Mouse (Mus musculus) small intestine, adult 2 months (tissue): ENCODE results near the gene Lhfp. TPM values are rescaled to one million over a fixed set of nuclear protein-coding genes. Genes with fewer than 3 reads are reported as not detected.
"Not testable (repeated sequence)": the region's sequence is repeated elsewhere in the genome, so short reads cannot be mapped to it uniquely, and the experiment has no call there.

Source experiments
- H3K27ac ChIP-seq: fragments of 200-500 bp; 2 replicates; pipeline ENCODE4 v1.5.1; 2012; ENCODE audit warnings: low read depth, low read length, control low read depth, inconsistent platforms; ENCODE audit not compliant: insufficient read depth
- H3K27me3 ChIP-seq: fragments of 200-500 bp; 2 replicates; pipeline ENCODE4 v1.6.1; 2012; ENCODE audit warnings: mild to moderate bottlenecking, moderate library complexity, low read length, inconsistent platforms; ENCODE audit not compliant: control insufficient read depth, insufficient read depth
- H3K36me3 ChIP-seq: fragments of 200-500 bp; 2 replicates; pipeline ENCODE4 v1.6.1; 2012; ENCODE audit warnings: mild to moderate bottlenecking, low read length, control low read depth, inconsistent platforms; ENCODE audit not compliant: control insufficient read depth, insufficient read depth
- H3K4me1 ChIP-seq: fragments of 200-500 bp; 2 replicates; pipeline ENCODE4 v1.6.1; 2012; ENCODE audit warnings: low read length, inconsistent platforms, mixed read lengths; ENCODE audit not compliant: control insufficient read depth, insufficient read depth, insufficient read length
- H3K4me3 ChIP-seq: fragments of 200-500 bp; 2 replicates; pipeline ENCODE4 v1.5.1; 2012; ENCODE audit warnings: low read depth, mild to moderate bottlenecking, control low read depth, inconsistent platforms, low read length, moderate library complexity
- CTCF ChIP-seq: fragments of 200-500 bp; IDR thresholded peaks from 2 replicates; pipeline ENCODE4 v1.5.1; 2012; ENCODE audit warnings: low read depth, mild to moderate bottlenecking, control low read depth, inconsistent platforms, low read length, moderate library complexity, mixed read lengths; ENCODE audit not compliant: insufficient replicate concordance, insufficient read length; ENCODE audit errors: extremely low read depth
- POLR2A ChIP-seq: fragments of 200-500 bp; IDR thresholded peaks from 2 replicates; pipeline ENCODE4 v1.6.1; 2012; ENCODE audit warnings: low read depth, mild to moderate bottlenecking, control low read depth, inconsistent platforms, low read length, moderate library complexity
- WGBS: fragments of 180-500 bp; shearing (Covaris S2); methylation state at CpG from one replicate; pipeline ENCODE4 v1.1.7; 2018; 5-methylcytosine and 5-hydroxymethylcytosine counted together
- polyA plus RNA-seq: library from polyadenylated mRNA; depleted of rRNA; stranded (reverse); fragments of >200 nt; gene quantifications from 2 replicates; pipeline ENCODE4 v1.2.3, GENCODE M21; 2012

The Lhfp gene
- polyA plus RNA-seq, 1 experiment: 22.7 TPM

GRCm38 (mm10) chr3:53277993-53278392 is 236.7 kb downstream of the Lhfp start:
- 96% methylated on average over 2 of the region's 2 CpGs for WGBS
- H3K27ac ChIP-seq: no peak overlapping the region
- H3K4me1 ChIP-seq: no peaks in the 10 kb centered on the region
- no peak overlapping the region for H3K4me3 ChIP-seq
- no peaks in the 10 kb centered on the region for H3K36me3 ChIP-seq
- H3K27me3 ChIP-seq: no peaks in the 10 kb centered on the region
- TF ChIP-seq CTCF: no peak

GRCm38 (mm10) chr3:53282005-53282404 is 240.7 kb downstream of the Lhfp start:
- H3K36me3 ChIP-seq, H3K4me1 ChIP-seq, H3K4me3 ChIP-seq, H3K27me3 ChIP-seq, H3K27ac ChIP-seq: not testable (repeated sequence)
- WGBS: 55% methylated on average over 3 of the region's 3 CpGs

GRCm38 (mm10) chr3:53284023-53284422 is 242.7 kb downstream of the Lhfp start:
- H3K4me3 ChIP-seq: no peak overlapping the region
- H3K36me3 ChIP-seq: no peaks in the 10 kb centered on the region
- H3K27ac ChIP-seq: no peak overlapping the region
- WGBS: 91% methylated on average over 5 of the region's 5 CpGs
- H3K27me3 ChIP-seq: no peaks in the 10 kb centered on the region
- H3K4me1 ChIP-seq: no peaks in the 10 kb centered on the region
- TF ChIP-seq POLR2A (no peak), CTCF (no peak)

GRCm38 (mm10) chr3:53284471-53285177 is 243.3 kb downstream of the Lhfp start:
- no peak overlapping the region for H3K27ac ChIP-seq
- no peaks in the 10 kb centered on the region for H3K36me3 ChIP-seq
- no peak overlapping the region for H3K4me3 ChIP-seq
- 70% methylated on average over 13 of the region's 13 CpGs for WGBS
- no peaks in the 10 kb centered on the region for H3K27me3 ChIP-seq
- TF ChIP-seq CTCF (no peak), POLR2A (no peak)
- no peaks in the 10 kb centered on the region for H3K4me1 ChIP-seq

- H3K4me1 ChIP-seq: no peaks in the 10 kb centered on the region
- no peak overlapping the region for H3K27ac ChIP-seq
- WGBS: 68% methylated on average over 9 of the region's 9 CpGs
- no peak overlapping the region for H3K4me3 ChIP-seq
- H3K27me3 ChIP-seq: no peaks in the 10 kb centered on the region
- no peak for TF ChIP-seq CTCF
- no peak for TF ChIP-seq POLR2A
- no peaks in the 10 kb centered on the region for H3K36me3 ChIP-seq
Observed at GRCm38 (mm10) chr3:53288662-53289061, 247.3 kb downstream of the Lhfp start.

- H3K27me3 ChIP-seq: no peaks in the 10 kb centered on the region
- no peak overlapping the region for H3K4me3 ChIP-seq
- no peaks in the 10 kb centered on the region for H3K4me1 ChIP-seq
- H3K27ac ChIP-seq: no peak overlapping the region
- no peaks in the 10 kb centered on the region for H3K36me3 ChIP-seq
- no peak for TF ChIP-seq CTCF
- TF ChIP-seq POLR2A: no peak
- 77% methylated on average over 14 of the region's 14 CpGs for WGBS
Observed at GRCm38 (mm10) chr3:53289589-53290219, 248.4 kb downstream of the Lhfp start.

GRCm38 (mm10) chr3:53291185-53291584 is 249.9 kb downstream of the Lhfp start:
- Histone ChIP-seq H3K27me3 (no peaks in the 10 kb centered on the region), H3K4me1 (no peaks in the 10 kb centered on the region), H3K27ac (no peak overlapping the region), H3K4me3 (no peak overlapping the region), H3K36me3 (no peaks in the 10 kb centered on the region)
- TF ChIP-seq POLR2A: no peak
- over 99% methylated on average over 3 of the region's 3 CpGs for WGBS
